Mouse (Mus musculus): ENCODE measurements at regions not wholly inside any gene's neighbourhood (a gene's known extent, or its start where the extent isn't known, plus 50 kb on each side); places are given as distances from the start of the nearest gene placed in this dataset.

DNA sequence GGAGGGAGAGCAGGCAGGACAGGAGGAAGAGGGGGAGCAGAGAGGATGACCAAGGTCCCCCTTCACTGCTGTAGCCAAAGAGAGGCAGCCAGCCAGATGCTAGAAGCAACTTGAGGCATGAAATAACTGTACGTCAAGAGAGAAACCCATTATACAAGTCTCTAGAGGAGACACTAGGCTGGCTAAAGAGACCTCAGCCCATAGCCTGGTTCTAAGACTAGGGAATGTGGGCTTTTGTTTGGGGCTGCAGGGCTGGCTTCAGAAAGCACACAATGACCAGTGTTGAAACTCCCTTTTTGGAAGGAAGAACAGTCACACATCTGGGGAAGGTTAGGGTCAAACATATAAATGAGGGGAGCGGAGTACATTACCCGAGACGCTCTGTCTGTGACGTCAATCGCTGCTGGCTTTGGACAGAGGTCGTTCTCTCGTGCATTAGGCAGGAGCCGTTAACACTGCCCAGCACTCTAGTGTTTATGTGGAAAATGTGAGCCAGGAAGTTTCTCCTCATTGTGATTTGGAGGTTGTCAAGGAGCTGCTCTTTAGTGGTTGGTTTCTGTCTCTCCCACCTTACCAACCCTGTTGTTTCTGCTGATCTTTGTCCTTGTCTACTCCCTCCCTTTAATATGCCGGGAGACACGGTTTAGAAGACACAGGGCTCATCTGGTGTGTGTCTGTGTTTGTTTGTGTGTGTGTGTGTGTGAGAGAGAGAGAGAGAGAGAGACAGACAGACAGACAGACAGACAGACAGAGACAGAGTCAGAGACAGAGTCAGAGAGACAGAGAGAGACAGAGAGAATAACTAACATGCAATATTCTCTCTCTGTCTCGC is 57.5 kb upstream of the Gm45716 start:
- TF ChIP-seq CTCF (IDR thresholded peaks at IDR 0.05; ENCODE audit: extremely low read depth, insufficient read length, insufficient replicate concordance, low read depth, low read length) = no peak
- no peak for TF ChIP-seq POLR2A (IDR thresholded peaks at IDR 0.05; ENCODE audit: low read depth, low read length)
